Mouse (Mus musculus): ENCODE results near the gene Atg2b.

DNA sequence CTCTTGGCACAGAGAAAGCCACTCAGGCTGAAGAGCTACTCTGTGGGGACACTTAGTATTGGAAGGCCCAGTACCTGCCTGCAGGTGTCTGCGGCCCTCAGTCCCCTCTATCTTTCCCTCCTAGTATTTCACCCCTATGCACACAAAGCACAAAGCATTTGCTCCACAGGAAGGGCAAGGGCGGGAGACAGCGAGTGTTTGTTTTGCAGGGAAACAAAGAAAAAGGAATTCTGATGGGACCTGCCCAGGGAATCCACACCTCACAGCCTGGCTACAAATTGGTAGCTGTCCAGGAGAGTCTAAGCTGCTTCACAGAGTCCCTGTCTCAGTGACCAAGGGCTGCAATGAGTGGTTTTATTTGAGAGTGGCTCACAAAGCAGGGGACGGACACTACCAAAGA lies 91.5 kb downstream of the Atg2b start:
- TF ChIP-seq GATA1 (IDR thresholded peaks at IDR 0.05; ENCODE audit: low read length) = no peak
- TF ChIP-seq TAL1 (IDR thresholded peaks at IDR 0.05; ENCODE audit: low read length) = no peak
